ENCODE assay signal across 21 mouse cellular contexts in genomic region chr3:121408386-121408785, GRCm38 (mm10).
"Had no signal": no experiment of that assay in that cellular context is flagged by ENCODE, and none has a peak within 500 bp of the region (broad histone marks: within the 10 kb centered on the region; RNA-seq: fewer than 3 reads in every experiment).

No protein-coding gene starts in this region.

- H3K9me3 ChIP-seq: lung, embryonic 15.5 days; midbrain, embryonic 10.5 days; midbrain, embryonic 12.5 days; neural tube, embryonic 13.5 days; neural tube, embryonic 15.5 days had no signal

- H3K4me1 ChIP-seq: neural tube, embryonic 13.5 days; neural tube, embryonic 15.5 days had no signal

- ATAC-seq: liver, postnatal 0 days; lung, postnatal 0 days; midbrain, embryonic 16.5 days had no signal

- H3K36me3 ChIP-seq: lung, embryonic 15.5 days; midbrain, embryonic 10.5 days; midbrain, embryonic 12.5 days; neural tube, embryonic 13.5 days; neural tube, embryonic 15.5 days had no signal

- H3K4me3 ChIP-seq: lung, embryonic 15.5 days; midbrain, embryonic 10.5 days; midbrain, embryonic 12.5 days; myocyte; neural tube, embryonic 13.5 days; neural tube, embryonic 15.5 days had no signal

- DNase-seq: liver, postnatal 0 days; lung, adult 2 months; lung, postnatal 14 days; lung, postnatal 4 days; midbrain, embryonic 14.5 days; retina, postnatal 1 day; right cerebral cortex, adult 18-20 months; right cerebral cortex, postnatal 25 days; right cerebral cortex, postnatal 4 days; spleen, adult 18-20 months; thymus, adult 18-20 months; thymus, postnatal 14 days; thymus, postnatal 36 days had no signal

- H3K4me2 ChIP-seq: lung, embryonic 15.5 days; midbrain, embryonic 12.5 days; neural tube, embryonic 13.5 days; neural tube, embryonic 15.5 days had no signal

- H3K9ac ChIP-seq: liver, postnatal 0 days; lung, embryonic 15.5 days; midbrain, embryonic 12.5 days; neural tube, embryonic 13.5 days; neural tube, embryonic 15.5 days had no signal

- H3K27me3 ChIP-seq: lung, embryonic 15.5 days; midbrain, embryonic 12.5 days; neural tube, embryonic 13.5 days; neural tube, embryonic 15.5 days had no signal

- H3K27ac ChIP-seq: lung, embryonic 15.5 days; midbrain, embryonic 10.5 days; midbrain, embryonic 12.5 days; neural tube, embryonic 13.5 days; neural tube, embryonic 15.5 days had no signal
